Mouse (Mus musculus) thymus, postnatal 36 days (tissue): ENCODE data around the gene Ranbp6.

Experiments used
- DNase-seq, 2 experiments: peaks; one replicate each; pipeline ENCODE4 v3.0.0; 2022; ENCODE audit warnings: mixed read lengths in 2 of 2

Gene Ranbp6

GRCm38 (mm10) chr19:29805917-29806785 lies 6.6 kb downstream of the Ranbp6 start, which contains the start of gene 9930021J03Rik:
9930021J03Rik (minus strand) TSS chr19:29805989.
- peak; percentile 98 to 99 for DNase-seq

- peak; percentile 58 to 74 for DNase-seq
Observed at GRCm38 (mm10) chr19:29805101-29805916, 7.5 kb downstream of the Ranbp6 start.

- no peak for DNase-seq
Observed at GRCm38 (mm10) chr19:29803946-29804345, 8.8 kb downstream of the Ranbp6 start.

GRCm38 (mm10) chr19:29797371-29797770 lies 15.4 kb downstream of the Ranbp6 start:
- no peak for DNase-seq

- no peak for DNase-seq
Observed at GRCm38 (mm10) chr19:29787997-29788396, 24.8 kb downstream of the Ranbp6 start.

- no peak for DNase-seq
Observed at GRCm38 (mm10) chr19:29782914-29783313, 29.9 kb downstream of the Ranbp6 start.
